Mouse (Mus musculus) small intestine, adult 2 months (tissue): ENCODE results near the gene Setd3. TPM values are rescaled to one million over a fixed set of nuclear protein-coding genes. Genes with fewer than 3 reads are reported as not detected.

Experiments
- H3K27ac ChIP-seq: fragments of 200-500 bp; 2 replicates; pipeline ENCODE4 v1.5.1; 2012; ENCODE audit warnings: low read depth, low read length, control low read depth, inconsistent platforms; ENCODE audit not compliant: insufficient read depth
- H3K27me3 ChIP-seq: fragments of 200-500 bp; 2 replicates; pipeline ENCODE4 v1.6.1; 2012; ENCODE audit warnings: mild to moderate bottlenecking, moderate library complexity, low read length, inconsistent platforms; ENCODE audit not compliant: control insufficient read depth, insufficient read depth
- H3K36me3 ChIP-seq: fragments of 200-500 bp; 2 replicates; pipeline ENCODE4 v1.6.1; 2012; ENCODE audit warnings: mild to moderate bottlenecking, low read length, control low read depth, inconsistent platforms; ENCODE audit not compliant: control insufficient read depth, insufficient read depth
- H3K4me1 ChIP-seq: fragments of 200-500 bp; 2 replicates; pipeline ENCODE4 v1.6.1; 2012; ENCODE audit warnings: low read length, inconsistent platforms, mixed read lengths; ENCODE audit not compliant: control insufficient read depth, insufficient read depth, insufficient read length
- H3K4me3 ChIP-seq: fragments of 200-500 bp; 2 replicates; pipeline ENCODE4 v1.5.1; 2012; ENCODE audit warnings: low read depth, mild to moderate bottlenecking, control low read depth, inconsistent platforms, low read length, moderate library complexity
- CTCF ChIP-seq: fragments of 200-500 bp; IDR thresholded peaks from 2 replicates; pipeline ENCODE4 v1.5.1; 2012; ENCODE audit warnings: low read depth, mild to moderate bottlenecking, control low read depth, inconsistent platforms, low read length, moderate library complexity, mixed read lengths; ENCODE audit not compliant: insufficient replicate concordance, insufficient read length; ENCODE audit errors: extremely low read depth
- POLR2A ChIP-seq: fragments of 200-500 bp; IDR thresholded peaks from 2 replicates; pipeline ENCODE4 v1.6.1; 2012; ENCODE audit warnings: low read depth, mild to moderate bottlenecking, control low read depth, inconsistent platforms, low read length, moderate library complexity
- WGBS: fragments of 180-500 bp; shearing (Covaris S2); methylation state at CpG from one replicate; pipeline ENCODE4 v1.1.7; 2018; 5-methylcytosine and 5-hydroxymethylcytosine counted together
- polyA plus RNA-seq: library from polyadenylated mRNA; depleted of rRNA; stranded (reverse); fragments of >200 nt; gene quantifications from 2 replicates; pipeline ENCODE4 v1.2.3, GENCODE M21; 2012; rRNA removed

Gene Setd3
- polyA plus RNA-seq, 1 experiment = 8.9 TPM

GRCm38 (mm10) chr12:108064396-108064998, 114.6 kb downstream of the Setd3 start:
- 72% methylated on average over 9 of the region's 9 CpGs for WGBS
- H3K36me3 ChIP-seq = no peaks in the 10 kb centered on the region
- H3K4me1 ChIP-seq = peaks cover 10% of the 10 kb centered on the region
- no peak overlapping the region for H3K27ac ChIP-seq
- H3K4me3 ChIP-seq = no peak overlapping the region
- no peaks in the 10 kb centered on the region for H3K27me3 ChIP-seq
- TF ChIP-seq POLR2A (no peak), CTCF (no peak)

- H3K4me1 ChIP-seq = peaks cover 10% of the 10 kb centered on the region
Measured at GRCm38 (mm10) chr12:108063986-108064385, 115.1 kb downstream of the Setd3 start.

GRCm38 (mm10) chr12:108062137-108062536, 117.0 kb downstream of the Setd3 start:
- TF ChIP-seq POLR2A (no peak), CTCF (no peak)
- Histone ChIP-seq H3K27me3 (no peaks in the 10 kb centered on the region), H3K4me3 (no peak overlapping the region), H3K36me3 (no peaks in the 10 kb centered on the region), H3K4me1 (peaks cover 10% of the 10 kb centered on the region), H3K27ac (0 out of 2 replicates have a peak overlapping the region, but pooled peaks have one; percentile 22)
- WGBS = 30% methylated on average over 5 of the region's 5 CpGs

More at GRCm38 (mm10) chr12:108063986-108064385, 115.1 kb downstream of the Setd3 start:
- H3K27ac ChIP-seq = no peak overlapping the region
- H3K4me3 ChIP-seq = no peak overlapping the region
- TF ChIP-seq POLR2A (no peak), CTCF (no peak)
- no peaks in the 10 kb centered on the region for H3K27me3 ChIP-seq
- 69% methylated on average over 6 of the region's 6 CpGs for WGBS
- no peaks in the 10 kb centered on the region for H3K36me3 ChIP-seq

GRCm38 (mm10) chr12:108061661-108062060, 117.5 kb downstream of the Setd3 start:
- H3K36me3 ChIP-seq = no peaks in the 10 kb centered on the region
- no peak overlapping the region for H3K27ac ChIP-seq
- no peak overlapping the region for H3K4me3 ChIP-seq
- 62% methylated on average over 7 of the region's 7 CpGs for WGBS
- no peaks in the 10 kb centered on the region for H3K27me3 ChIP-seq
- H3K4me1 ChIP-seq = peaks cover 10% of the 10 kb centered on the region
- TF ChIP-seq POLR2A (no peak), CTCF (no peak)

Other genes starting within 250 kb of the Setd3 start
- gene Bcl11b, start 175.7 kb downstream of the Setd3 start, polyA plus RNA-seq = 7.9 and 22.3 TPM in 2 replicates
- 4.8 and 11.4 TPM in 2 replicates for gene Ccnk, start 265 bp upstream of the Setd3 start, polyA plus RNA-seq
- 58.8 and 100 TPM in 2 replicates for gene Ccdc85c, start 96.1 kb upstream of the Setd3 start, polyA plus RNA-seq
- 0.76 and 1.1 TPM in 2 replicates for gene Hhipl1, start 127.0 kb upstream of the Setd3 start, polyA plus RNA-seq
- gene Cyp46a1, start 155.1 kb upstream of the Setd3 start, polyA plus RNA-seq = 0.51 and 1.2 TPM in 2 replicates
- 10.1 and 19.8 TPM in 2 replicates for gene Eml1, start 191.6 kb upstream of the Setd3 start, polyA plus RNA-seq